Mouse (Mus musculus) kidney, adult 2 months (tissue): ENCODE measurements at regions not wholly inside any gene's neighbourhood (a gene's known extent, or its start where the extent isn't known, plus 50 kb on each side); places are given as distances from the start of the nearest gene placed in this dataset.

ENCODE experiments used
- DNase-seq: peaks from one replicate; pipeline ENCODE4 v3.0.0; 2021
- H3K27ac ChIP-seq: fragments of 200-500 bp; 2 replicates; pipeline ENCODE4 v1.5.1; 2012; ENCODE audit warnings: low read depth, low read length, control low read depth, inconsistent platforms; ENCODE audit not compliant: insufficient read depth
- H3K27me3 ChIP-seq: fragments of 200-500 bp; replicated peaks from 2 replicates; pipeline ENCODE4 v1.6.1; 2012; ENCODE audit warnings: mild to moderate bottlenecking, moderate library complexity, low read length, inconsistent platforms; ENCODE audit not compliant: control insufficient read depth, insufficient read depth
- H3K36me3 ChIP-seq: fragments of 200-500 bp; 2 replicates; pipeline ENCODE4 v1.6.1; 2012; ENCODE audit warnings: mild to moderate bottlenecking, moderate library complexity, low read length, inconsistent platforms; ENCODE audit not compliant: control insufficient read depth, insufficient read depth
- H3K4me1 ChIP-seq: fragments of 200-500 bp; 2 replicates; pipeline ENCODE4 v1.6.1; 2011; ENCODE audit warnings: low read length; ENCODE audit not compliant: control insufficient read depth, insufficient read depth
- H3K4me3 ChIP-seq: fragments of 200-500 bp; 2 replicates; pipeline ENCODE4 v1.5.1; 2011; ENCODE audit warnings: mild to moderate bottlenecking, low read depth, low read length, control low read depth; ENCODE audit not compliant: insufficient read depth
- CTCF ChIP-seq: fragments of 200-500 bp; conservative IDR thresholded peaks from 2 replicates; pipeline ENCODE4 v1.5.1; 2011; ENCODE audit warnings: low read depth, mild to moderate bottlenecking, control low read depth, low read length, moderate library complexity, mixed read lengths; ENCODE audit not compliant: insufficient read depth, insufficient read length
- POLR2A ChIP-seq: fragments of 200-500 bp; IDR thresholded peaks from one replicate; pipeline ENCODE4 v1.6.1; 2011; ENCODE audit warnings: low read depth, low read length, control low read depth
- WGBS: fragments of 180-500 bp; shearing (Covaris S2); methylation state at CpG from one replicate; pipeline ENCODE4 v1.1.7; 2018; 5-methylcytosine and 5-hydroxymethylcytosine counted together

DNA sequence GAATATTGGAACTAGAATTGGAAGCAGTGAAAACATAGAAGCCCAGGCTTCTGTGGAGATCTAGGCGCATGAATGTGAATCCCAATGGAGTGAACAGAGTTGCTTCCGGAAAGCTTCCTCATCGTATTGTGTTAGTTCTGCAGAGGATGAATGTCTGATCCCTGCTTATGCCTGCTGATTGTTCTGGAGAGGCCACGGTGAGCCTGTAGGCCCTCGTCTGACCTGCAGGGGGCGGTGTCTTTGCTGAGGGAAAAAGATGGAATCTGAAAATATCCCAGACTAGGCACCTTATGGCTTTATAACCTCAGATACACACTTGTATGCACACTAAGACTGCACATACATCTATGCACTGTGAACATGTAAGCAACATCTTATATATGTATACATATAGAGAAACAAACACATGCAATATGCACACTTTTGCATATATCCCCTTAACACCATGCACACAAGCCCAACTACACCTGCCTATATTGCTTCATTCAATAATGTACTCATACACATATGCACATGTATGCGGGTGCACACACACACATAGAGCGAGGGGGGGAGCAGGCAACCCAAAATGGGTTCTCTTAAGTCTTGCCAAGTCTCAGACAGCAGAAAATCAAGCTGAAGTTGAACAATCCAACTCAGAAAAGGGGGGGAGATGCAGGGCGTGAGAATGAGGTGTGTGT is 68.1 kb downstream of the Pja1 start:
- TF ChIP-seq CTCF (peak; percentile 58), POLR2A (no peak)
- Histone ChIP-seq H3K36me3 (no peaks in the 10 kb centered on the region), H3K4me1 (no peaks in the 10 kb centered on the region), H3K27me3 (no peaks in the 10 kb centered on the region), H3K27ac (no peak overlapping the region), H3K4me3 (no peak overlapping the region)
- DNase-seq: peak; percentile 23
- WGBS: 54% methylated on average over 9 of the region's 9 CpGs

- DNase-seq: no peak
- H3K27ac ChIP-seq: no peak overlapping the region
- WGBS: 72% methylated on average over 8 of the region's 8 CpGs
- TF ChIP-seq CTCF: no peak
- TF ChIP-seq POLR2A: no peak
- H3K4me3 ChIP-seq: no peak overlapping the region
- H3K4me1 ChIP-seq: no peaks in the 10 kb centered on the region
- no peaks in the 10 kb centered on the region for H3K36me3 ChIP-seq
- no peaks in the 10 kb centered on the region for H3K27me3 ChIP-seq
These were observed 73.7 kb downstream of the Pja1 start for GRCm38 (mm10) chrX:99397344-99397743.

- Histone ChIP-seq H3K27me3 (no peaks in the 10 kb centered on the region), H3K27ac (no peak overlapping the region), H3K36me3 (no peaks in the 10 kb centered on the region), H3K4me1 (0 out of 2 replicates have a peak, but pooled peaks cover 3% of the 10 kb centered on the region), H3K4me3 (no peak overlapping the region)
- DNase-seq: no peak
- 56% methylated on average over 6 of the region's 6 CpGs for WGBS
- TF ChIP-seq CTCF: no peak
- TF ChIP-seq POLR2A: no peak
These were observed 74.9 kb downstream of the Pja1 start for GRCm38 (mm10) chrX:99396180-99396579.

- Histone ChIP-seq H3K4me1 (0 out of 2 replicates have a peak, but pooled peaks cover 3% of the 10 kb centered on the region), H3K27me3 (no peaks in the 10 kb centered on the region), H3K4me3 (no peak overlapping the region), H3K36me3 (no peaks in the 10 kb centered on the region), H3K27ac (no peak overlapping the region)
- TF ChIP-seq POLR2A: no peak
- no peak for TF ChIP-seq CTCF
- DNase-seq: no peak
- 95% methylated on average over 3 of the region's 3 CpGs for WGBS
These were observed 76.0 kb downstream of the Pja1 start for GRCm38 (mm10) chrX:99395067-99395466.

GRCm38 (mm10) chrX:99391628-99392027 is 79.4 kb downstream of the Pja1 start:
- H3K27me3 ChIP-seq: no peaks in the 10 kb centered on the region
- H3K4me3 ChIP-seq: no peak overlapping the region
- H3K27ac ChIP-seq: no peak overlapping the region
- H3K36me3 ChIP-seq: no peaks in the 10 kb centered on the region
- peak; percentile 75 for DNase-seq
- no peak for TF ChIP-seq CTCF
- no peak for TF ChIP-seq POLR2A
- 0 out of 2 replicates have a peak, but pooled peaks cover 3% of the 10 kb centered on the region for H3K4me1 ChIP-seq
- WGBS: 61% methylated on average over 6 of the region's 6 CpGs

DNA sequence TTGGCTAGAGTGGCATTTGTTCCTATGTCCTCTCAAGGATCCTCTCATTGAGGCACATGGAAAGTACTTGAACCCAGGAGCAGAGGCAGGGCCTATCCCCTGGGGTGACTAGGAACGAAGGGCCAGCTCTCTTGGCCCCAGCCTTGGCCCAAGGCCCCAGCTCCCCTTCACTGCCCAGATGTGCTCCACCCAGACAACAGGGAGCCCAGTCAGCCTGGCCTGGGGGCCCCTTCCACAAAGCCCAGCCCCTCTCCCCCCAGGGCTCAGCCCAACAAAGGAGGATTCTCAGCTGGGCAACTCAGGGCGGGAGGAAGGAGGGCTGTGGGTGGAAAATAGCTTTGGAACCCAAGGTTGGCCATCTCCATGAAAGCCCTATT is 80.6 kb downstream of the Pja1 start:
- Histone ChIP-seq H3K27me3 (no peaks in the 10 kb centered on the region), H3K27ac (no peak overlapping the region), H3K4me1 (0 out of 2 replicates have a peak, but pooled peaks cover 3% of the 10 kb centered on the region), H3K36me3 (no peaks in the 10 kb centered on the region), H3K4me3 (no peak overlapping the region)
- TF ChIP-seq POLR2A (no peak), CTCF (no peak)
- DNase-seq: no peak
- 86% methylated on average over 2 of the region's 2 CpGs for WGBS

DNA sequence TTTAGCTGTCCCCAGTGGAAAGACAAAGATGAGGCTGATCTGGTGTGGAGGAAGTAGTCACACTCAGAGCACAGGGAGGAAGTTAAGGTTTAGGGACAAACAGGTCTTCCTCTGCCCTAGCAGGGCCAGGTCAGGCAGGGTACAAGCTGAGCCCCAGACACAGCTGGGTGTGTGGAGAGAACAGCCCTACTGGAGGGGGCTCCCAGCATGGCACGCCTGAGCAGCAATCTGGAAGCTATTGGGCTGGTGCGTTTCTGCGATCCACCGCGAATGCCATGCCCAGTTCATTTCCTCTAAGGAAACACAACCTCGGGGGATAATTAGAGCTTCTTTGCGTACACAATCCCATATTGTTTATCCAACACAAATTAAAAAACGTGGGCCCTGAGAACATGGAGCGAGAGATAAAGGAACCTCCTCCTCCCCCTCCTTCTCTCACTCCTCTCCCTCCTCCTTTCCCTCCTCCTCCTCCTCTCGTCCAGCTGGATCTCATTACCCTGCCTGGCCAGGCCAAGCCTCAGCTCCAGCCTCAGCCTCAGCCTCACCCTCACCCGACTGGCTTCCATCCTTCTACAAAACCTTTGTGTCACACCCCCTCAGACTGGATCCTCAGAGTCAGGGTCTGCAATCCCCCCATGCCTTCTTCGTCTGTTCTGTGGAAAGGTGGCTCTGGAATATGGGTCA is 81.2 kb downstream of the Pja1 start:
- H3K27me3 ChIP-seq: no peaks in the 10 kb centered on the region

More for the DNA sequence above, 81.2 kb downstream of the Pja1 start:
- Histone ChIP-seq H3K27ac (no peak overlapping the region), H3K36me3 (no peaks in the 10 kb centered on the region), H3K4me1 (0 out of 2 replicates have a peak, but pooled peaks cover 3% of the 10 kb centered on the region), H3K4me3 (no peak overlapping the region)
- WGBS: 56% methylated on average over 12 of the region's 12 CpGs
- DNase-seq: peak; percentile 4
- no peak for TF ChIP-seq POLR2A
- TF ChIP-seq CTCF: no peak
